Mouse (Mus musculus) ovary, postnatal 36 days (tissue): ENCODE data around the gene Zscan5b.
"Not testable (repeated sequence)": the region's sequence is repeated elsewhere in the genome, so short reads cannot be mapped to it uniquely, and the experiment has no call there.

Experiments
- DNase-seq: peaks from one replicate; pipeline ENCODE4 v3.0.0; 2022; ENCODE audit warnings: low spot score, mixed read lengths

Zscan5b gene

DNA sequence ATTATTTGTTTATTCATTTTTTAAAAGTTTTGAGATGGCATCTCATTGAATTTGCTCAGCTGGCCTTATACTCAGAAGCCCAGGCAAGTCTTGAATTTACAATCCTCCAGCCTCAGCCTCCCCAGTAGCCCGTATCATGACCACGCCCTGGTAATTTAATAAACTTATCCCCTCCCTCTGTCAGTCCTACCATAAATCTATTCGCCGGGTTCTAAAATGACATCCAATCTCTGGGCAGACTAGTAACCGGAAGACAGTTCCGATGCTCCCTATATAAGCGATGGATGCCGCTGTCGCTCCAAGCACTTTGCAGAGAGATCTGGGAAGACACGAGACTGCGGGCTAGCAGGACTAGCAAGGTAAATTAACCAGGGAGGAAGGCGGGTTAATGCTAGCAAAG lies at the start of gene Zscan5b:
Gene Zscan5b, plus strand, starts transcription at position 301 of the 400 bp plus-strand sequence.
- DNase-seq = no peak

DNA sequence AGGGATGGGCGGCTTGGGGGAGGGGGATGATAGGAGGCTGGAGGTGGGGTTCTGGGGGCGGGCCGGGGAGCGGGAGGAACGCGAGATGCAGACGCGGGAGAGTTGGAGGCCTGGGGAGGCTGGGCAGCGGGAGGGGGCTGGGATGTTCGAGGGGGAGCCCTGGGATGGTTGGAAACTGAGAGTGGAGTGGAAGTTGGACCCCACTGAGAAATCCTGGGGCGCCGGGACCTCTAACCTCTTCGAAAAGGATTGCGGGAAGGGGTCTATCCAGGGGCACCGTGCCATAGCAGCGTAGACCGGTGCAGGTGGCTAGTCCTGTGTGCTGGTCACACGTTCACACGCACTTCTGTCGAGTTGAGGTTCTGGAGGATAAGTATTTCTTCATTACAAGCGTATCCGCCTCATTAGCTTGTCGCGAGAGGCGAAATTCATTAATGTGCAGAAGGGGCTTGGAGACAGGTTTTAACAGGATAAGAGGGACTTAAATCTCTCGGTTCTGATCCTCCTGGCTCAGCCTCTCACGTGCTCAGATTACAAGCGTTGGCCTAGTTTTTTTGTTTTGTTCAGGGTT lies 49.3 kb upstream of the Zscan5b start:
- no peak for DNase-seq

DNA sequence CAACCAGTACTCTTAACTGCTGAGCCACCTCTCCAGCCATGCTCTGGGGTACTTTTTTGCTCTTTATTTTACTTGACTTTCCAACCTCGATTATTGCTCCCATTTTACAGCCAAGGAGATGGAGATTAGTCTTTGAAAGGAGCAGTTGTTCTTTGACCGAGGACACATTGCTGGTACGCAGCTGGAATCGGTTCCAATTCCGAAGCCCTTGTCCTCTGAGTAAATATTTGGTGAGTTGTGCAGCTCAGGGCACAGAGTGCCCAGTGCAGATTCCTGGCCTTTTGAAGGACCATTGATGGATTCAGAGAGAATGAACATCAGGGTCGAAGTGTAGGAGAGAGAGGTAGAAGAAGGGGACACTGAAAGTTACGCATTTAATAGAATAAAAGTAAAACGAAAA lies 48.2 kb upstream of the Zscan5b start:
- no peak for DNase-seq

DNA sequence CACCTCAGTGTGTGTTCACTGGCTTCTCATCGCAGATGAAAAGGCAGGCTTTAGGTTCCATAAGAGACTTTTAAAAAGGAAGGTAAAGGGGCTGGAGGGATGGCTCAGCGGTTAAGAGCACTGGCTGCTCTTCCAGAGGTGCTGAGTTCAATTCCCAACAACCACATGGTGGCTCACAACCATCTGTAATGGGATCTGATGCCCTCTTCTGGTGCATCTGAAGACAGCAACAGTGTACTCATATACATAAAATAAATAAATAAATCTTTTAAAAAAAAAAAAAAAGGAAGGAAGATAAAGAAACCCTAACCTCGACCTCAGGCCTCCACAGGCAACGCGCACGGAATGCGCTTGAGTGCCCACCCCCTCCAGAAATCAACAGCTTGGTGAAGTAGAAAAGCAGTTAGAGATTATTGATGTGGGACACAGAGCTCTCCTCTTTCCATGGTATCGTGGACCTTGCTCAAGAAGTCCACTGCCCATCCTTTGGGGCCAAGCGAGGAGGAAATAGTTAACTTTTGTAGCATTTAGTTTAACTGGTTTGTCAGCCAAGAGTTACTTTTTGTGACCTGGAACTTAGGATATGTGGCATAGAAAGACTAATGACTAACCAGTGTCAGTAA lies 47.6 kb upstream of the Zscan5b start:
- DNase-seq = not testable (repeated sequence)

DNA sequence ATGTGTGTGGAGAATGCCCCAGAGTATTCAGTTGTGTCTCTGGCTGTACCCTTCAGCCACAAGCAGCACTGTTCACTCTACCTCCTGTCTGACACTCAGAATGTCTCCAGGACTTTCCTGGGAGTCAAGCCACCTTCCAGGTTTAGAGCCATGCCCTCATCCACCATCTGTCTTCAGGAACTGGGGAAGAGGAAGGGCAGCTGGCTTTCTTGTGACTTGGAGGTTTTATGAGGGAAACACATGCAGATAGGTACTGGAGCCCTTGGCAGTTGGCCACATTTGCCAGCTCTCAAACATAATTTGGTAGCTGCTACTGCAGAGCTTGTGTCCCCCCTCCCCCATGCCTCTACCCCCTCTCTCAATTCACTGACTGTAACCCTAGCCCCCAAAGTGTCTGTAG lies 43.1 kb upstream of the Zscan5b start:
- DNase-seq = no peak

DNA sequence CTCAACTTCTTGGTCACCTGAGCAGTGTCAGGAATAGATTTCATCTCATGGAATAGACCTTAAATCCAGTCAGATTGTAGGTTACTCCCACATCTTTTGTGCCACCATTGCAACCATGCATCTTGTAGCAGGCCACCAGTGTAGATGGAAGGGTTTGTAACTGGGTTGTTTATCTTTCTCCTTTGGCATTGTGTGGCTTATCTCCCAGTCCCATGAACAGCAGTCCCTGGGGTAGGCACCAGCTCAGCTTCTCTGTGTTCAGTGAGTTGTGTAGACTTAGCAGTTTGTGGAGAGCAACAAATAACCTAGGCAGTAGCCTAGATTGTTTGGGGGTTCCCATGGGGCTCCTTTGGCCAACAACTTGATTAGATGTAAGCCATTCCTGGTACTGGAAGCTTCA lies 39.2 kb upstream of the Zscan5b start:
- no peak for DNase-seq

DNA sequence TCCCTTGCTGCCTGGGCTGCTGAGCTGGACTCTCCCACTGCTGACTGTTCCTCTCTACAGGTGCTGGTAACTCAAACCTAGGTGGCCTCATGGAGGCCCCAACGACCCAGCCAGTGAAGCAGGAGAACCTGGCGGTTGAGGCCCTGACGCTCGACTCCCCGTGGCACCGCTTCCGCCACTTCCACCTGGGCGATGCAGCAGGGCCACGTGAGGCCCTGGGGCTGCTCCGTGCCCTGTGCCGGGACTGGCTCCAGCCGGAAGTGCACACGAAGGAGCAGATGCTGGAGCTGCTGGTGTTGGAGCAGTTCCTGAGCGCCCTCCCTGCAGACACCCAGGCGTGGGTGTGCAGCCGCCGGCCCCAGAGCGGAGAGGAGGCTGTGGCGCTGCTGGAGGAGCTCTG lies 38.3 kb upstream of the Zscan5b start:
- DNase-seq = no peak

DNA sequence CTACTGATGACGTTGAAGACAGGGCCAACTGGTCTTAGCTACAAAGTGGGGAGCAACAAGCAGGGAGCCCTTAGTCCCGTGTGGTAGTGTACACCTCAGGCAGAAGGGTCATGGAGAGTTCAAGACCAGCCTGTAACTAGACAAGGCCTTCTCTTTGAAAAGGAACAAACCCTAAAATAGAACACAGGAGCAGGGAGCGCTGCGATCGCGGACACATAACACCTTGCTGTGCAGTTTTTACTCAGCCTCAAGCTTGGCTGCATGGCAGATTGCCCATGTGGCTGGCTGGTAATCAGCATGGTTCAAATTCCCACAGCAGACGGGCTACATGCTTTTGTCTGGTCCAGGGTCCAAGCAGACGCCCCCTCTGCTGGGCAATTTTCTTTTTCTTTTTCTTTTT lies 37.6 kb upstream of the Zscan5b start:
- no peak for DNase-seq

DNA sequence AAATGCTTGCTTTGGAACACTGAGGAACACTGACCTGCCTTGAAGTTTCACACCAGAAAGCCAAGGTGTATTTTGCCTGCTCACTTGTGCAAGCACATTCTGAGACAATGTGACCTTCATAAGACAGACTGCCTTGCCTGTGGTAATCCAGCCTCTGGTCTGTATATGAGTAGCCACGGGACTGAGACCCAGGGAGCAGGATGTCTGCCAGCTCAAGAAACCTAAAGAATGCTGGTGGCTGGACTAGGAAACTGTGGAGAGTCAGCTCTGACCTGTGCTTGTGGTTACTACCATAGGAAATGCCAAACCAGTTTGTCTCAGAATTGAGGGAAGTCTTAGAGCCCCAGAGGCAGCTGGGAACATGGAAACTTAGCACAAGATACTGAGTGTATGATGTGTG lies 36.7 kb upstream of the Zscan5b start:
- no peak for DNase-seq

DNA sequence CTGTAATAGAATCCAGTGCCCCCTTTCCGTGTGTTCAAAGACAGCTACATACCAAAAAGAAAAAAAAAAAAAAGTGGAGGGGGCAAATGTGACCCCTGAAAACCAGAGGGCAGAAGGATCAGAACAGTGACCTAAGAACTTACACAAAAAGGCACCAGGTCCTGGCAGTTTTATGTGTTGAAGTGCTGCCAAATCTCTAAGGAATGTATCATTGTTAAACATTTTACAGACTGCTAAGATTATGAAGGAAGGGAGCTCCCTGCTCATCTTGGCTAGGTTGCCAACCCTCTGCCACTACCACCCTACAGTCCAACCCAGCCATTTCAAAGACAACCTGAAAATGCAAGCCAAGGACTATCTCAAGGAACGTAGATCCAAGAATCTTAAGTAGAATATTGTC lies 35.9 kb upstream of the Zscan5b start:
- no peak for DNase-seq

DNA sequence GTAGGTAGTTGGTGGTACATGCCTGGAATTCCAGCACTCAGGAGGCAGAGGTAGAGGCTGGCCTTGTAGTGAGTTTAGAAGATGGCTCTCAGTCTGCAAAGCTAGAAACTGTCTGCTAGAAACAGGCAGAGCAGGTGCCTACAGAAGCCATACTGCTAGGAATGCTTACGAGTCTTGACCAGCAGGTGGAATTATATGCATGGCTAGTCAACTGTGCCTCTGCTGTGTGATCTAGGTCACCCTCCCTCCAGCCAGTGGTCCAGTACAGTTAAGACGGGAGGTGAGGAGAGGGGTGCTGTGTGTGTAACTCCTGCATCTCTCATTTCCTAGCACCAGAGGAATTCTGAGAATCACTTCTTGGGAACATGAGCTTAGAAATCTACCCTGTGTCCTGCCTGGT lies 35.3 kb upstream of the Zscan5b start:
- DNase-seq = no peak

DNA sequence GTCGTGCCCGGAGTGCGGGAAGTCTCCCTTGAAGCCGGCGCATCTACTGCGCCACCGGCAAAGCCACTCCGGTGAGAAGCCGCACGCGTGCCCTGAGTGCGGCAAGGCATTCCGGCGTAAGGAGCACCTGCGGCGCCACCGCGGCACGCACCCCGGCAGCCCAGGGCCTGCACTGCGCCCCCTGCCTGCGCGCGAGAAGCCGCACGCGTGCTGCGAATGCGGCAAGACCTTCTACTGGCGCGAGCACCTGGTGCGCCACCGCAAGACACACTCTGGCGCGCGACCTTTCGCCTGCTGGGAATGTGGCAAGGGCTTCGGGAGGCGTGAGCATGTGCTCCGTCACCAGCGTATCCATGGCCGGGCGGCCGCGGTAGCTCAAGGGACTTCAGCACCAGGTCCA lies 32.5 kb upstream of the Zscan5b start:
- no peak for DNase-seq

DNA sequence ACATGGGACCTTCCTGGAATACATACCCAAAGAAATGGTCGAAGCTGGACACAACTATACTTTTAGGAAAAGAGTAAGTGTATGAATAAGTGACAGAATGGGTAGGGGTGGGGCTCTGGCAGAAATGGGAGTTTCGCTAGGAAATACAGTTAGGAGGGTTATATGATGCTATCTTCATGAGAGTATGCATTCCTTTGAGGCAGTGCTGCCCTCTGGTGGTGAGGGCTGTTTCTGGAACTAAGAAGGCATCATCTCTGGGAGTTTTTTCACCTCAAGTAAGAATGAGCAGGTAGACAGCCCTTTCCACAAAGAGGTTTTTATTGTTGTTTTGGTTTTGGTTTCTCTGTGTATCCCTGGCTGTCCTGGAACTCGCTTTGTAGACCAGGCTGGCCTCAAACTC lies 30.7 kb upstream of the Zscan5b start:
- peak; percentile 70 for DNase-seq

DNA sequence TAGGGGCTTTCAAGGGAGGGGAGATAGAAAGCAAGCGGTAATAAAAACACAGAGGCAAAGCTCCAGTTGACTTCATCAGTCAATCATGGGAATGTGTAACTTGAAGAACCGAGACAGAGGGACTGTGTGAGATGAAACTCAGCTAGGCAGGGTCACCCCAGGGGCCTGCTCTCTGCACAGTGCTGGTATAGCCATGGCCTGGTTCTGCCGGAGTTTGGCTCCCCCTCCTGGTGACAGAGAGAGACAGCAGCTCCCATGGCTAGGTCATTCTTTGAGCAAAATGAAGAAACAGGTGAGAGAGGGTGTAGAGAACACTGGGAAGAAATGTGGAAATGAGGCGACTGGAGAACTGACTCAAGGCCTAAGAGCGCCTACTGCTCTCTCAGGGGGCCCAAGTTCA lies 27.9 kb upstream of the Zscan5b start:
- DNase-seq = peak; percentile 56

DNA sequence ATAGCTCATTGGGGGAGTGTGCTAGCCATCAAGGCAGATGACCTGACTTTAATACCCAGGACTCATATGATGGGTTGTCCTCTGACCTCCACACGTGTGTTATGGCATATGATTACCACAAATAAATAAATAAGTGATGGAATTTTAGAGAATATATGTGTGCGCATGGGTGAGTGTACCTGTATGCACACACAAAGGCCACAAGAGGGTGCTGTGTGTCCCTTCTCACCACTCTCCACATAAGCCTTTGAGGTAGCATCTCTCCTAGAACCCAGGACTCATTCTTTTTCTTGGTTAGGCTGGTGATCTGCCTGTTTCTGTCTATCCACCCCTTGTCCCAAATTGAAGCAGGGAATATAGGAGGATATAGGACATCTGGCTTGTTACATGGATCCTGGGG lies 26.3 kb upstream of the Zscan5b start:
- DNase-seq = no peak

DNA sequence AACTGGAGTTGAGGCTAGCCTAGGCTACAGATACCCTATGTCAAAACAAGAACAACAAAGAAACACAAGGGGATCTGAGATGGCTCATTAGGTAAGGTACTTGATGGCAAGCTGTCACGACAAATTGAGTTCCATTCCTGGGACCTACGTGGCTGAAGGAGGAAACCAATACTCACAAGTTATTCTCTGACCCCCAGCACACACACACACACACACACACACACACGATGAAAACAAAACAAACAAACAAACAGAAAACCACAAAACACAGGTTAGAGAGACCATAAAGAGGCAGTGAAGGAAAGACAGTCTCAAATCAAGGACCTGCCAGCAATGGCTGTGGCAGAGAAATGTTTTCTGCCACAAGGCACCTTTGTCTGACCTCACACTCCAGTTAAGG lies 25.3 kb upstream of the Zscan5b start, which contains the start of gene Galp:
Gene Galp, plus strand, starts transcription at position 301 of the 400 bp plus-strand sequence.
- no peak for DNase-seq

DNA sequence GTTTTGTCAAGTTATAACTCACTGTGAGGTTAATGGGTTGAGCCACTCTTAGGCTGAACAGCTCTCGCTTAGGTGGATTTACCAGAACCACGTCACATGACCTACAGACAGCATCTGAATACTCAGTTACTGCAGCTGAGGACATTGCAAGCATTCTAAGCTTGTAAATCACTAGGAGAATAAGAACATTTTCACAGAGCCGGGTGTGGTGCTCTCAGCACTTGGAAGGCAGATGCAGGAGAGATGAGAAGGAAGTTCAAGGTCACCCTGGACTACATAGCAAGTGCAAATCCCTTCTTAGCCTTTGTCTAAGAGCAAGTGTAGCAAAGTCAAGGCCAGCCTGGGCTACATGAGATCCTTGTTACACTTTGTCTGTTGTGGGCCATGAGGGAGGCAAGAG lies 17.9 kb upstream of the Zscan5b start:
- DNase-seq = no peak

DNA sequence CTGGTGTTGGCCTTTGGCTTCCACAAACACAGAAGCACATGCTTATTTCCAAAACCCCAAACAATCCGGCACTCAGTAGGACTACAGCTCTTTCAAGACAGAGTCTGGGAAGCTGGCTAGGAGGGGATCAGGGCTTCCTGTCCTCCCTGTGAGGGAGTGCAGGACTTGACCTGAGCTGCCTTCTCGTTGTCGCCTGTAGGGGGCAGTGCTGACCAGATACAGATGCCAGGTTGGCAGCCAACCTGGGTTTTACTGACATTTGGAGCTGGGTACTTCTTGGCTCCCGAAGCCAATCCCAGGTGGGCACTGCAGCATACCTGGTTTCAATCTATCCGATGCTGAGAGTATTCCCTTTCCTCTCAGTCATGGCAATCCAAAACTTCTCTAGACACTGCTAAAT lies 8.9 kb upstream of the Zscan5b start:
- peak; percentile 16 for DNase-seq

DNA sequence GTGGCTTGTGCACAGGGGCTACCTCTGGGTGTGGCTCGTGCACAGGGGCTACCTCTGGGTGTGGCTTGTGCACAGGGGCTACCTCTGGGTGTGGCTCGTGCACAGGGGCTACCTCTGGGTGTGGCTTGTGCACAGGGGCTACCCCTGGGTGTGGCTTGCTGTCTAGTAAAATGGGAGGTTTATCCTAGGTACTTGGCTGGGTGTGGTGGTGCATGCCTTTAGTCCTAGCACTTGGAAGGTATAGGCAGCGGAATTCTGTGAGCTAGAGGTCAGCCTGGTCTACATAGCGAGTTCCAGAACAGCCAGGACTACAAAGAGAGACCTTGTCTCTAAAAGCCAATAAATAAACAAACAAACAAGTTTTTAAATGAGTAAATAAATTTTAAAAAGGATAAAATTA lies 7.4 kb upstream of the Zscan5b start:
- DNase-seq = not testable (repeated sequence)

DNA sequence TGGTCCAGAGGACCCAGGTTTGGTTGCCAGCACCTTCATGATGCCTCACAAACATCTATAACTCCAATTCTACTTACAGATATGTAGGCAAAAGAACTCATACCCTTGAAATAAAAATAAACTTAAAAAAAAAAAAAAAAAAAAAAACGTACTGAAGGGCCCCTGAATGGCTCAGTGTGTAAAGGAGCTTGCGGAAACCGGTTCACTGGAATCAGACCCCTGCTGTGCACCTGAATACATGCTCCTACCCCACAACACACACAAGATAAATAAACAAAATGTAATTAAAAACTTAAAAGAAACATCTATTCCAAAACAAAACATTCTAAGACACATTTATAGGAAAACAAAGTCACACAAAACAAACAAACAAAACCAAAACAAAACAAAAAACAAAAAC lies 1.9 kb upstream of the Zscan5b start:
- no peak for DNase-seq

DNA sequence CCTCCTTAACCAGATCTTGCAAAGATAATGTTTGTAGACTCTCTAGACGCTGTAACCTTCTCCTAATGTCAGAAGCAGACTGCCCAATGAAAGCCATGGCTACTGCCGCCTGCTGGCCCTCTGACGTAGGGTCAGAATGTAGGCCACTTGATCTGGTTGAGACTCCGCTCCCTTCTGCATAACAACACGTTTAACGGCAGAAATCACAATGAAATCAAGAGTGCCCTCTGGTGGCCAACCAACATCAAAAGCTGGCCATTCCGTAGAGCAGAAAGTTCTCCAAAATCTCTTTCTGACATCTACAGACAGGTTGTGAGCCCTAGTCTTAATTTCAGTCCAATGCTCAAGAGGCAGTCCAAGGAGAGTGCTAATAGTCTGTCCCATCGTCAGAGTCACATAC lies 6.4 kb downstream of the Zscan5b start:
- DNase-seq = not testable (repeated sequence)

DNA sequence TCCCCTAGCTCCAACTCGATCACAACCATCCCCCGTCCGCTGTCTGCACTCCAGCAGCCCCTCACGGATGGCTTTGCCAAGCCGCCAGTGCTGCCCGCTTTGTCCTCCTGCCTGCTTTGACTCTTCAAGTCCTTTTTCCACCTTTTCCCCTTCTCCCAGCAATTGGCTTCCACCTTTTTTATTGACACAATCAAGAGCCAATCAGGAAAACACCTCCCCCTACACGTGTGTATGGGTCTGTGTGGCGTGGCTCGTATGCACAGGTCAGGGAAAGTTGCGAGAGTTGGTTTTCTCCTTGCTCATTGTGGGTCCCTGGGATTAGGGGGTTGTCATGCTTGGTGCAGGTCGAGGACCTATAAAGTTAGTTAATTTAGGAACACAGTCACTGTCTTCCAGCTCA lies 17.7 kb downstream of the Zscan5b start:
- no peak for DNase-seq

DNA sequence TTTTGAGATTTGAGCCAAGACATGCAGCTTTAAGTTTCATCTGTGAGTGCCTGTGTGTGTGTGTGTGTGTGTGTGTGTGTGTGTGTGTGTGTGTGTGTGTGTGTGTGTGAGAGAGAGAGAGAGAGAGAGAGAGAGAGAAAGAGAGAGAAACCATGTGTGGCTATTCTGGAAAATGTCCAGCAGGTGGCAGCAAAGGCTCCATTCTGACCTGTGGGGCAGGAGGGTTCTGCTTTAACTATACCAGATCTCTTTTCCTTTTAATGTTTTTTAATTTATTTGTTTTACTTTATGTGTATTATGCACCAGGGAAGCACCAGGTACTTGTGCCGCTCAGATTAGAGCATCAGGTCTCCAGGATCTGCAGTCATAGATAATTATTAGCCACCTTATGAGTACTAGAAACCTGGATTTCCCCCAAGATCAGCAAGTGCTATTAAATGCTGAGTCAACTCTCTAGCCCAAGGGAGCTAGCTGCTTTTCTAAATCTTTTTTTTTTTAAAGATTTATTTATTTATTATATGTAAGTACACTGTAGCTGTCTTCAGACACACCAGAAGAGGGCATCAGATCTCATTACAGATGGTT lies 18.9 kb downstream of the Zscan5b start:
- peak; percentile 8 for DNase-seq
